Mouse (Mus musculus) layer of hippocampus, adult 9-11 months (tissue): ENCODE data around the gene Nrd1.

Experiments used
- DNase-seq: peaks from one replicate; pipeline ENCODE4 v3.0.0; 2022

The Nrd1 gene

DNA sequence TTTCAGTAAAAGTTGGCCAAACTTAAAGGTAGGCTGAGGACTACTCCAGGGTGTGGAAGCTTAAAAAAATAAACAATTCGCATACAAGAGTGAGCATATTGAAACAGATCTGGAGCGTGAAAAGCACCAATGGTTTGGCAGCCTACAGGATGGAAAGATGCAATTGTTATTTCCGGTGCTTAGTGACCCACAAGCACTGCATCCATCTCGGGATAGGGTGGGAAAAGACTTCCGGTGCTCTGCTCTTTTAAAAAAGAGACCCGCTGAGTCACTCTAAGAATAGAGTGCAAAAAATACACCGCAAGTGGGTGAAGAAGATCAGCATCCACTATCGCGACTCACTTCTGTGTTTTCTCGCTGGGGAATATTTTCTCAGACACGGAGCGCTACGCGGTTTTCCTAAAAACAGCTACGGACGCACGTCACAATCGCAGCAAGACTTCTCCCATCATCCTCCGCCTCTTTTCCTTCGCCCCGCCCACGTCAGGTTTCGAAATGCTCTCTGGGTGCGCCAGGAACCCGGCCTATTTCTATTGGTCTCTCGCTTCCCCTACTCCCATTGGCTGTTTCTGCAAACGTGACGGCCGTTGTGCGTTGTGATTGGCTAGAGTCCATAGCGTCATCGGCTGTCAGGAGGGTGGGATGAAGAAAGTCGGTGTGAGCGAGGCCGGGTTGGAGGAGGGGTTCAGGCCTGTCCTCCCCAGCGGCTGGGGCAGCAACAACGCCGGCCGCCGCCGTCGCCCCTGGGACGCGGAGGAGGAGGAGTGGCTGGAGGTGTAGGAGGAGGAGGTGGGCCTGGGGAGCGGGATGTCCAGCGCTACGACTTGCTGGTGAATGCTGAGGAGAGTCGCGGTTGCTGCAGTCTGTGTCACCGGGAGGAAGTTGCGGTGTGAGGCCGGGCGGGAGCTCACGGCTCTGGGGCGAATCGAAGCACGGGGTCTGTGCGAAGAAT is at the start of gene Nrd1:
TSS of gene Nrd1 (plus strand) at position 657 of the 952 bp plus-strand sequence.
- DNase-seq = peak; percentile 99

- no peak for DNase-seq
Measured at GRCm38 (mm10) chr4:108951663-108952062, 48.8 kb upstream of the Nrd1 start.

- no peak for DNase-seq
Measured at GRCm38 (mm10) chr4:108959696-108960095, 40.8 kb upstream of the Nrd1 start.

GRCm38 (mm10) chr4:108960619-108961460 is 39.6 kb upstream of the Nrd1 start:
- DNase-seq = no peak

GRCm38 (mm10) chr4:108963017-108963416 is 37.4 kb upstream of the Nrd1 start:
- DNase-seq = no peak

DNA sequence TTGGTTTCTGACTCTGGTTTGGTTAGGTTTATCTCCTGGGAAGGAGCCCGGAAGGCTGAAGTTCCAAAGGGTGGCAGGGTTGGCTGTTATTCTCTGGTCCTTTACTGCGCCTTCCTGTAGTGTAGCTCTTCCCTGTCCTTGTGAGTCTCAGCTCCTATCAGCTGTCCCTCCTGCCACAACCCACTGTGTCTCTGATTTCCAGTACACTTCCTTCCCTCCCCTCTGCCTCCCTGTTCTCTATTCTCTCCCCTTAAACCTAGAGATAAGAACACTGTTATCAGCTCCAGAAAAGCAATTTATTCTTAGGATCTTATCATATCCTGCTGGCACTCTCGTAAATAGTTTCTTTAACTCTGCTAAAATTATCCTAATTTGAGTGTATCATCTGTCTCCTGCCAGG is 30.9 kb upstream of the Nrd1 start:
- no peak for DNase-seq

GRCm38 (mm10) chr4:108971054-108971453 is 29.4 kb upstream of the Nrd1 start:
- no peak for DNase-seq

- DNase-seq = peak; percentile 52
Measured at GRCm38 (mm10) chr4:108976458-108977071, 23.9 kb upstream of the Nrd1 start.

DNA sequence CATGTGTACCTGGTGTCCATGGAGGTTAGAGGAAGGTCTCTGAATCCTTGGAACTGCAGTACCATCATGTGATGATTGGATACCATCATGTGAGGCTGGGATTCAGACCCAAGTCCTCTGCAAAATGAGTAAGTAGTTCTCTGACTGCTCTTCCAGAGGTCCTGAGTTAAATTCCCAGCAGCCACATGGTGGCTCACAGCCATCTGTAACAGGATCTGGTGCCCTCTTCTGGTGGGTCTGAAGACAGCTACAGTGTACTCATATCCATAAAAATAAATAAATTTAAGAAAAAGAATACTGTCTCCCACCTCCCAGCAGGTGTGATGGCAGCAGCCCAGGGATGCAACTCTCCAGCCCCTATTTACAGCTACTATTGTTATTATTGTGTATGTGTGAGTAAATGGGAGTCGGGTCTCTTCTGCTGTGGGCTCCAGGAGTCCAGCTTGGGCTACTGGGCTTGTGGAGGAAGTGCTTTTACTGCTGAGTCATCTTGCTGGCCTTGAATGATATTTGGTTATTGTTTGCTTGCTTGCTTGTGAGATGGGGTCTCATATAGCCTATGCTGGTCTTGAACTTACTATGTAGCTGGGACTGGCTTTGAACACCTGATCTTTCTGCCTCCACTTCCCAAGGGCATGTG is 13.5 kb upstream of the Nrd1 start:
- no peak for DNase-seq

DNA sequence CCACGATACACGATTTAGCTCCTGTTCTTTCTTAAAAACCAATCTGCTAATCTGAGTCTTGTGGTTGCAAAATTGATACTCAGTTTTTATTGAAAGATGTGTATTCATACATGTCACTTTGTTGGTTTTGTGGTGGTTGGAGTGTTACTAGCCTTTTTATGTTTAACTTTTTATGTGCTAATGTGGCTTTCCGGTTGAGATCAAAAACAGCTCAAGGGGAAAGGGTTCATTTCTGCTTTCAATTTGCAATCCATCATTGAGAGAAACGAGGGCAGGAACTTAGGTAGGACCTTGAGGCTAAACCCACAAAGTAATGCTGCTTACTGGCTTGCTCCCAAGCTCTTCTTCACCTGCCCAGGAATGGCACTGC is 13.0 kb upstream of the Nrd1 start:
- no peak for DNase-seq

DNA sequence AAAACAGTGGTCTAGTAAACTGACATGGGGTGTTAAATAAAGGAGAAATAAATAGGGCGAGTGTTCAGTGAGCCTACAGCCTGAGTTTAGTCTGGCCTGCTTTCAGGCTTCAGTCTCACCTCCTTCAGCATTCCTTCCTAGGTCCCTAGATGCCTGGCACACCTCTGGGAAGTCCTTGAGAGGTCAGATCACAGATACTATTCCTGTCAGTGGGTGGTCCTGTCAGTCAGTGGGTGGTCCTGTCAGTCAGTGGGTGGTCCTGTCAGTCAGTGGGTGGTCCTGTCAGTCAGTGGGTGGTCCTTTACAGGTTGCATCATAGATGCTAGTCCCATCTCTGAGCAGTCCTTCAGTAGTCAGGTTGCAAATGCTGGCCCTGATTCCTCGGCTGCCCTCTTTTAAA is 11.0 kb upstream of the Nrd1 start:
- no peak for DNase-seq

- no peak for DNase-seq
Measured at GRCm38 (mm10) chr4:108990032-108990431, 10.4 kb upstream of the Nrd1 start.

DNA sequence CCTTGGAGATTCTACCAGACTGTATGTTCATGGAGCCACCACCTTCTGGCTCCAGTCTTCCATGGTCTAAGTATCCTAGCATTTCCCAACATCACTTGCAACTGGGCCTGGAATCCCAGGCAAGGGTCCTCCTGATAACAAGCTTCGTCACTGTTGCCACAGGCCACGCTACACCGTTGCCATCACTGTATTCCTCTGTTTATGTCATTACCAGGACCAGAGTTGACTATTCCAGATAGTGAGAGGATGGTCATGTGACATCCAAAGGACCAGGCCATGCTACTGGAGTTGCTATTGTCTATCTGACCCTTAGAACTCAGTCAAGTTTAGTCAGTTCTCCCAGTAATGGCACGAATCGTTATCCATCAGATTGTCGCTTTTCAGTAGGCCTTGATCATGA is 9.9 kb upstream of the Nrd1 start:
- DNase-seq = no peak

- DNase-seq = no peak
Measured at GRCm38 (mm10) chr4:108991811-108992210, 8.6 kb upstream of the Nrd1 start.

- no peak for DNase-seq
Measured at GRCm38 (mm10) chr4:108992978-108993377, 7.5 kb upstream of the Nrd1 start.

DNA sequence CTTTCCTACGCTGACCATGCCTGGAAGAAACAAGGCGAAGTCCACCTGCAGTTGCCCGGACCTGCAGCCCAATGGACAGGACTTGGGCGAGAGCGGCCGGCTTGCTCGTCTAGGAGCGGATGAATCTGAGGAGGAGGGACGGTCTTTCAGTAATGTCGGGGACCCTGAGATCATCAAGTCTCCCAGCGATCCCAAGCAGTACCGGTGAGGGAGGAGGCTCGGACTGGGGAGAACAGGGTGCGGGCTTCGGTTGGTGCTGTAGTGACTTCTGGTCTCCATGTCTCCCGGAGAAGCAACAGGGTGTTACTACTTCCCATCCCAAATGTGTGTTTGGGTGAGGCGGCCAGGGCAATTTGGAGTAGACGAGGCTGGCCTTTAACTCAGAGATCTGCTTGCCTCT is 506 bp downstream of the Nrd1 start:
- DNase-seq = no peak

- DNase-seq = no peak
Measured at GRCm38 (mm10) chr4:109008046-109008445, 7.6 kb downstream of the Nrd1 start.

DNA sequence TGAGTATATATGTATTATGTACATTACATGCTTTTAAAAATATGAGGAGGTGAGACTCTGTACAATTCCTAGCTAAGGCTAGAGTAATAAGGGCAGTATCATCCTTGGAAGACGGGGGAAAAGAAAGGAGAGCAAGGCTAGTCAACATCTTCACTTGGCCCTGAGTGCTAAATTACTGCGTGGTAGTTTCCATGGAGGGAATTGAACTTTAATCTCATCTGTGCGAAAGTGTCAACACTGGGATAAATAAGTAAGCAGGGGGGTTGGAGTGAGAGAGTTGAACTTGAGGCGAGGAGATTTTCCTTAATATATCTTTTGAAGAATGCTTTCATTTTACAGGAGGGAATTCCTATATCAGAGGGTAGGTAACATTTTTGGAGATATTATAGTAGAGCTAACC is 13.6 kb downstream of the Nrd1 start:
- DNase-seq = no peak

DNA sequence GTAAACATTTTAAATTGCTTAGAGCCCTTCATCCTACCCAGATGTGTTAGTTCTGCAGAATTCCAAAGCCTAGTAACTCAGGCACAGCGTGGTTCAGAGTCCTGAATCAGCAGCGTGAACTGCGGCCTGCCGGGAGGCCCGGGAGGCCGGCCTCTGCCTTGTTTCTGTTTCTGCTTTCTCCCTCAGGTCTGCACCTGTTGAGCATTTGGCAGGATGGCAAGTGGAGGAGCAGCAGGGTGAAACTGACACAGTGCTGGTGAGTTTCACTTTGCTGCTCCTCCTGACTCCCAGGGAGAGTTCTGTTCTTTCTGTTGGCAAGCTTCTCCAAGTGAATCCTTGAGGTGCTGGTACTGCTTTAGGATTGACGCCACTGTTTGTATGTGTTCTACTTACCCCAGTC is 17.0 kb downstream of the Nrd1 start:
- DNase-seq = no peak

DNA sequence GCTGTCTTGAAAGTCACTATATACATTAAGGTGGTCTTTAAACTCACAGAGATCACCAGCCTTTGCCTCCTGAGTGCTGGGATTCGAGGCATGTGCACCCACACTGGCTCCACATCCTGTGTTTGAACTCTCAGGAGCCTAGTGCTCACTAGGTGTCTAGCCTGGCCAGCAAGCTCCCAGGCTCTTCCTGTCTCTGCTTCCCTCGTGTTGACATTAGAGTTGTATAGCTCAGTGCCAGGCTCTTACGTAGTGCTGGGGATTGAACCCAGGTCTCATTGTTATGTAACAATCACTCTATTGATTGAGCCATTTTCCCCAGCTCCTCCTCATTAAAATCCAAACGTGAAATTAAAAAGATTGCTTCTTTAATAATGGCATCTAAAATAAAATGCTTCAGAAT is 18.8 kb downstream of the Nrd1 start:
- DNase-seq = no peak

DNA sequence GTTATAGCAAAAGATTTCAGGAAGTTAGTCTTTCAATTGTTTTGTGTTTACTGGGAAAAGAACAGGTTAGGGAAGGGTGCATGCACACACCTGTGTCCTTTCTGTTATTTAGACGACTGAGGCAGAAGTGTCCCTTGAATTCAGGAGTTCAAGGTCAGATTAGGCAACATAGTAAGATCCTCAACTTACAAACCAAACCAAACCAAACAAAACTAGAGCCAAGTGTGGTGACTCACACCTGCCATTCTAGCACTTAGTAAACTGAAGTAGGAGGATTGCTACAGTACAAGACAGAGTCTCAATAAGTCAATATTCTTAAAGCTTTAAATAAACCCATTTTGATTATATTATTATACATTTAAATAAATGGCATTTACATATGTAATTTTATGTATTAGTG is 21.5 kb downstream of the Nrd1 start:
- no peak for DNase-seq

- no peak for DNase-seq
Measured at GRCm38 (mm10) chr4:109025061-109025460, 24.6 kb downstream of the Nrd1 start.

DNA sequence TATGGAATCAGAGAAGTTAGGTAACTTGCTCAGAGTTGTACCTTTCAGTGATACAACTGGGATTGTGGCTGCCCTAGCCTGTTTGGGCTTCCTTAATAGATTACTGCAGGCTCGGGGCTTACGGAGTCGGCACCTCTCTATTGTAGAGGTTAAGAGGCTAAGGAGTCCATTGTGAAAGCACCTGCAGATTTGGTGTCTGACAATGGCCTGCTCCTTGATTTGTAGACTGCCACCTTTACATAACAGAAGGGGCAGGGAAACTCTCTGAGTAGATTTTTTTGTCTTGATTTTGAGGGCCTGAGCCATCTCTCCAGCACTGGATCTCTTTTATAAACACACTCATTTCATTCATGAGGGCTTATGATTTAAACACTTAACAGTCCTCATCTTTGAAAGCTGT is 26.1 kb downstream of the Nrd1 start:
- no peak for DNase-seq
